Mouse (Mus musculus): ENCODE measurements around the gene Rreb1.
"Not testable (repeated sequence)": the region's sequence is repeated elsewhere in the genome, so short reads cannot be mapped to it uniquely, and the experiment has no call there.

Rreb1 gene

GRCm38 (mm10) chr13:37826994-37827262 is 48.7 kb downstream of the Rreb1 start:
- no peak for DNase-seq (ENCODE audit: low read depth, low spot score)

DNA sequence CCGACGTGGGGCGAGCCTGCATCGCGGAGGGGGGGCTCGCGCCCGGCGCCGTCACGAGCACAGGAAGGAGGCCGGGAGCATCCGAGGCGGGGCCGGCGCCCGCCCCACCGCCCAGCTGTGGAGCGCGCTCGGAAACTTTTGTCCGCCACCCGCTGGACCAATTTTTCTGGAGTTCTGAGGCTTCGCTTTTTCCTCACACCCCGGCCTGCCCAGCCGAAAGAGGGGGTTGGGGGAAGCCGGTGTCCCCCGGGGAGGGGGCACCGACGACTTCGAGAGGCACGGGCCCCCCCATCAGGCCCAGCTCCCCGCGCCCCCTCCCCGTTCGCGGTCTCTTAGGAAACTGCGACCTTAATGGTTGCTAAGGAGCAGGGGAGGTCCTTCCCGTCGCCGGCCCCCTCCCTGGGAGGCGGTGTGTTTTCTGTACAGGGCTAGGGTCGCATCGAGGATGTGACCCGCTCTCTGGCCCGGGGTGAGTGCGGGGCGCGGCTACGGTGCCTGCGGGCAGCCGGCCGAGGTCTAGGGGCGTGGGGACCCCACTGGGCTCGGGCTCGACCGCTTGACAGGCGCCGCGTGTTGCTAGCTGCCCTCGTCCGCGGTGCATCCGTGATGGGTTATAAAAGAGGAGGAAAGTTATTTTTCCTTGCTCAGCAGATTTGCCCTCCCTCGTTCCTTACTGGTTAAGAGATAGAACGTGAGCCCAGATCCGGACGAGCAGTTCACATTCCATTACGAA is 49.2 kb downstream of the Rreb1 start:
- peak; percentile 27 for DNase-seq (ENCODE audit: low read depth, low spot score)

GRCm38 (mm10) chr13:37827996-37828579 is 49.9 kb downstream of the Rreb1 start:
- no peak for DNase-seq (ENCODE audit: low read depth, low spot score)

DNA sequence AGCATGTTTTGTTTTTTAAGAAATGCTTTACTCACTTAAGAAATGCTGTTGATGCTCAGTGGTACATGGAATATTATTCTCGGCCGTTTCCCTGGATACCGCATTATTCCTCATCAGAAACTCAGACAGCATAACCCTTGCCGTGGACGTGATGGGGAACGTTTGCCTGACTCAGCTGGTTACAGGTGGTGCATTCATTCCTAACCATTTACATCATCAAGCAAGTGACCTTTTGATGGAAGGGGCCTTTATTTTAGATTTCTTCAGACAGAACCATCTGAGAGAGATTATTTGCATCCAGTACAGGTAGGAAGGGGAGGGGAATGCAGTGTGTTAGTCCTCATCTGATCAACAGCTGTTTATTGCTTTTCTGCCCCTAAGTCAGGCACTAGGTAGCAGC is 50.7 kb downstream of the Rreb1 start:
- peak; percentile 10 for DNase-seq (ENCODE audit: low read depth, low spot score)

- no peak for DNase-seq (ENCODE audit: low read depth, low spot score)
Observed at GRCm38 (mm10) chr13:37830256-37830655, 52.1 kb downstream of the Rreb1 start.

DNA sequence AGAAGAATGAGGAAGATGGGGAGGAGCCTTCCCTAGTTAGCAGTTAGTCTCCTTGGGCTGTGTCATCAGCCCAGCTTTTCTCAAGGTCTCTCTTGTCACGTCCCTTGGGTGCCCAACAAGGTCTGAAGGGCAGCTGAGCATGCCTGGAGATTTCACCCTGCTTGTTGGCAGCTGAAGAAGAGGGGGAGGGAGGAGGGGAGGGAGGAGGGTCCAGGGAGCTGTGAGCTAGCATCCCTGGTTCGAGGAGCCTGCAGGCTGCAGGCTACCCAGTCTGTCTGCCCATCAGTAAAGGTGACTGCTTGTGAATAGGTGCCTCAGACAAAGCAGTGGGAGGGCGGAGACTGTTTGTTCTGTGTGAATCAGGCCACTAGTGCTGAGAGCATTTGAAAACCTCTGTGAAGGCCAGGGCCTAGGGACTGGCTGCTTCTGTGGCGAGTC is 52.7 kb downstream of the Rreb1 start:
- DNase-seq (ENCODE audit: low read depth, low spot score) = no peak

DNA sequence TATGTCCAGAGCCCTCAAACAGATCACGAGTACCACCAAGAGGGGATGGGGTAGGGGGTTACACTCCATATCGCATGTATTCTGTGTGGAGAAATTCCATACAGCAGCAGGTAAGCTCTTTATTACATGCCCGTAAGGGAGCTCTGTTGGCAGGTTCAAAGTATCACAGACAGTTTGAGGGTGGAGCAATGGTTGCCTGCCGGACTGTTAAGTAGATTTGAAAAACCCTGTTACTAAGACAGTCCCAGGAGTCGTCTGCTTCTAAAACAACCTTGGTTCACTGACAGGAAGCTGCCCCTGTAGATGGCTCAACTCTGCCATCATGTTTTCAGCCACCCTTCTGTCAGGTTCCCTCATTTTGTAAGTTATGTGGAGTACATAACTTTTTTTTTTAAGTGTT is 54.3 kb downstream of the Rreb1 start:
- DNase-seq (ENCODE audit: low read depth, low spot score) = no peak

- DNase-seq (ENCODE audit: low read depth, low spot score) = no peak
Observed at GRCm38 (mm10) chr13:37833500-37833899, 55.3 kb downstream of the Rreb1 start.

DNA sequence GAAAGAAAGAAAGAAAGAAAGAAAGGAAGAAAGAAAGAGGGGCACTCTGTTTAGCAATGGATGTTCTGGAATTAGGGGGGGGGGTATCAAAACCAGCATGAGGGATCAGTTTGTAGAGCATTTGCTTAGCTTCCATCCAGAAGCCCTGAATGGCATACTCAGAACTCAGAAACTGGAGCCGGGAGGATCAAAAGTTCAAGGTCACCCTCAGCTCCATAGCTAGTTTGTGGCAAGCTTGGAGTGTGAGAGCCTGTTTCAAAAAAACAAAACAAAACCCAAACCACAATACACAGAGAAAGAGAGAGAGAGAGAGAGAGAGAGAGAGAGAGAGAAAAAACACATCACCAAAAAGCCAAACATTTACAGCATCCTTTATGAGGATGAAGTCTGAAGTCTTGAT is 57.1 kb downstream of the Rreb1 start:
- no peak for DNase-seq (ENCODE audit: low read depth, low spot score)

GRCm38 (mm10) chr13:37835811-37836210 is 57.6 kb downstream of the Rreb1 start:
- DNase-seq (ENCODE audit: low read depth, low spot score) = not testable (repeated sequence)

- no peak for DNase-seq (ENCODE audit: low read depth, low spot score)
Observed at GRCm38 (mm10) chr13:37837372-37837771, 59.2 kb downstream of the Rreb1 start.

DNA sequence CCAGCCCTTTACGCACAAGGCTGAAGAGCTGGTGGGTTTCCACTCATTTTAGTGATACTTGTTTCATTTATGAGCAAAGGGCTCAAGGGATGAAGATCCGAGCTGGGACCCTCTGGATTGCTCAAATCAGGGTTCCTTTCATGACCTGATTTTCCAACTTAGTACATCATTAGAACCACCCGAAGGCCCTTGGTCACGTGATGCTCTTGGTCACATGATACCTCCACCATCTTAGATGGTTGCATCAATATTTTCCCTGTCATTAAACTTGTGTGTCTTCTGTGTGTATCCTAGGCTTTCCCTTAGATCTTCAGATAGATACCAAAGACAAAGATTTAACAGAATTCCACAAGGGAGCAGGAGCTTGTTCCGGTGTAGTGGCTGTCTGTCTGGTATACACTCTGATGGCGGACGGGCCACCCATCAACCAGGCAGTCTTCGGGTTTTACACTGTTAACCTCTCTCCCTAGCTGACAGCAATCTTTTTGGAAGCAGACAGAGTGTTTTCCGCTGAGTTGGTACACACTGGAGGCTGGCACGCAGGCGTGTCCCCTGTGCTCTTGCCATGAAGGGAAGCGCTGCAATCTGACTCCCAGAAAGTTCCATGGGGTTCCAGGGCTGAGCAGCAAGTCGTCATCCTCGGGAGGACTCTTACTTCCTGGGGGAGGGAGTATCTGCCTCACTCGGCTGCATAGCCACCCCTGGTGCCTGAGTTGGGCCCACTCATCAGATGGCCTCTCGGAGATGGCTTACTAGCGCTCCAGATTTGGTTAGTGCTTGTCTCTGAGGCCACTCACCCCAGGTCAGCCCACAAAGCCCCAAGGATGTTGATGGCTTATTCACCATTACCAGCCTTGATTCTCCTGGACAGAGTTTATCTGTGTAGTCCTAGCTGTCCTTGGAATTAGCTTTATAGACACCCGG is 60.3 kb downstream of the Rreb1 start:
- DNase-seq (ENCODE audit: low read depth, low spot score) = no peak

DNA sequence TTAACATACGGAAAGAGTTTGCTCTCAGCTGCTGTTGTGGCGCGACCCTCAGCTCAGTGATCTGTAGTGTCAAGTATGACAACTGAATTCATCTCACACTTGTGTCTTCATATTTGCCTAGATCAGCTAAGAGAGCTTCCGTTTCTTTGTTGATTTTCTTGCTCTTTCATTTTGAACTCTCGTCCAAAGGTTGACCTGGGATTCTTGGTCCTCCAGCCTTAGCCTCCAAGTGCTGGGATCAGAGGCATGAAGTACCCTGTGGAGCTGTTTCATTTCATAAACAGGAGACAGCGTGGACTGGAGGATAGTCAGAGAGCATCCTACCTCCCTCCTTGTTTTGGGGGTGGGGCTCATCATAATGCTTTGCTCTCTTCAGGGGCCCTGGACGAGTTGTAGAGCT is 65.0 kb downstream of the Rreb1 start:
- no peak for DNase-seq (ENCODE audit: low read depth, low spot score)

GRCm38 (mm10) chr13:37843844-37844243 is 65.6 kb downstream of the Rreb1 start:
- DNase-seq (ENCODE audit: low read depth, low spot score) = peak; percentile 16

- DNase-seq (ENCODE audit: low read depth, low spot score) = no peak
Observed at GRCm38 (mm10) chr13:37845156-37845555, 67.0 kb downstream of the Rreb1 start.

GRCm38 (mm10) chr13:37845641-37846040 is 67.4 kb downstream of the Rreb1 start:
- DNase-seq (ENCODE audit: low read depth, low spot score) = no peak

DNA sequence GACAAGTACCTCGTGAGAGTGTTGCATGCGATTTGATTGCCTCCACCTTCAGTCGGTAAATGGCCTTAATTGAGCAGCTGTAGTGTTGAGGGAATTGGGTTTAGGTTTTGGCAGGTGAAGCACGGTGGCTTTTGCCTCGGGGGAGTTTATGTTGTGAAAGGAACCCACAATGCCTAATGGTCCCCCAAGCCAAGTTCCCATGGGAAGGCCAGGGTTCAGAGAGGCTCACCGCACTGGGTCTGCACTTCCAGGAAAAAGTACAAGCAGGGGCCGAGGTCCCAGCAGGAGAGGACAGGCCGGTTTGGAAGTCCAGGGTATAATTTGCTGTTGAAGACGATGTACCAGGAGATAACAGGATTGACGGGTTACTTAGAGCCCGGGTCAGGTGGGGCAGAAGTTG is 68.3 kb downstream of the Rreb1 start:
- DNase-seq (ENCODE audit: low read depth, low spot score) = no peak

- DNase-seq (ENCODE audit: low read depth, low spot score) = no peak
Observed at GRCm38 (mm10) chr13:37846962-37847570, 68.9 kb downstream of the Rreb1 start.

DNA sequence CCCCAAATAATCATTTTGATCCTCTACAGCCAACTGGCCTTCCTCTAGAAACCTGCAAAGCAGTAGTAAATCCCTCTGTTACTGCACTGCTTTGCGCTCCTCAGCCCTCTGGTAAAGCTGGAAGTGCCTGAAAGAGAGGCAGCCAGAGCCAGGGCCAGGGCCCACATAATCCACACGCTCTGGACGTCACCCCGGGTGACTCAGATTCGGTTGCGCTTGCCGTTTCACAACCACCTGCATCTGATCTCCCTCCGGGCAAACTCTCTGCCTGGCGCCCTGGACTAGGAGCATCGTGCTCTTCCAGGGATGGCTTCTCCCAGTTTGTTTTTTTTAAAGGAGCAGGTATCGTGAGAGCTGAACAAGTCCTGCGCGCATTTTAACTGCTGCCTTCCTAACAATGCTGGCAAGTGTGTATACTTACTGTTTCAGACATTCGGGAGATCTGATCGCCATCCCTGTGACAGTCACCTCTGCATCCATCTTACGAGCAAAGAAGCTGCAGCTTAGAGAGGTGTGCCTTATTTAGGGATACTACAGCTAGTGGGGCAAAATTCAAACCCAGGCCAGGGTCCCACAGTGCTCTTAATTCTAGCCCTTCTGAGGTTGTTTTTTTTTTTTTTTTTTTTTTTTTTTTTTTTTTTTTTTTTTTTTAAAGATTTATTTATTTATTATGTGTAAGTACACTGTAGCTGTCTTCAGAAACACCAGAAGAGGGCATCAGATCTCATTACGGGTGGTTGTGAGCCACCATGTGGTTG is 69.6 kb downstream of the Rreb1 start:
- DNase-seq (ENCODE audit: low read depth, low spot score) = no peak

DNA sequence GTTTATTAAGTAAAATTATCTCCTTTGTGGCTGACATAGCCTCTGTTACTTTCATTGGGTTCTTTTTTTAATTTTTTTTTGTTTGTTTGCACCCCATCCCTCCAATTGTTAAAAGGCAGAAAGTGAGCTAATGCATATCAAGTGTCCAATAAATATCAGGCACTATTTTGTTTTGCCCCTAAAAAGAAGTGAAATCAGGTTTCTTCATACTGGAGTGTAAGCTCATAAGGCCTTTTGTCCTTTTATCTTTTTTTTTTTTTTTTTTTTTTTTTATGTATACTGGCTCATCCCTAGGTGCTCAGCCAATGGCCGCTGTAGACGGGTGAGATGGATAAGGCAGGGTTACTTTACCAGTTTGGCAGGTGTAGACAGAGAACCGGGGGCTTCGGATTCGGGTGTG is 70.2 kb downstream of the Rreb1 start:
- no peak for DNase-seq (ENCODE audit: low read depth, low spot score)

- no peak for DNase-seq (ENCODE audit: low read depth, low spot score)
Observed at GRCm38 (mm10) chr13:37851617-37852016, 73.4 kb downstream of the Rreb1 start.

DNA sequence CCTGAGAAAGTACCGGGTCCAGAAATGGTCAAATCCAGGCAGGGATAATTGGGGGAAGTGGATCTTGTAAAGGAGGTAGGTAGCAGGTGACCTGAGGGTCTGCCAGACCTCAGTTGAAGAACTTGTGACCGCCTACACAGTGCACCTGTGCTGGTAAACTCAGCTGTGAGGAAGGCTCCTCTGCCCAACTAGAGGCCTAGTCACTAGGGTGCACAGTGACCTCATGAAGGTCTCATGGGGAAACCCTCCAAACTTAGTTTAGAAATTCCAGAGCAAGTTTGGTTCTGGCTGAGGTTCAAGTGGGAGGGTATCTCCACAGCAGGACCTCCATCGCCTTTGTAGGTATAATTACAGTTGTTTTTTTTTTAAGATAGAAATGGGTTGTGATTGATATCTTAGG is 74.7 kb downstream of the Rreb1 start:
- DNase-seq (ENCODE audit: low read depth, low spot score) = no peak
